25 mouse cellular contexts compared by ENCODE assay signal in the genomic region with DNA sequence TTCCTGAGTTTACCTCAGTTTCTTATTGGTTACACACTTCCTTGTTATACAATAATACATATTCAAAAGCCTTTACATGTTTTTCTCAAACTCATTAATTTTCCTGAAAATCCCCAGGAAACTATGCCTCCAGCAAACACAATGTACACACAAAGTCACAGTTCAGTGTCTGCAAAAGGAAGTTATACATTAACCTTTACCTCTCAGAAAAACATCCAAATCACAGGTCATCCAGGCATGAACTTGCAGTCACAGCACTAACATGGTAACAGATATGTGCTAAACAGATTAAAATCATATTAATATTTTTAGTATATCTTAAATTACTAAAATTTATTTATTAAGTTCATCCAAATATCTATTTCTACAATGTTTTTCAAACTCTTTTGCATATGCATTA.
DNase-seq lines count a peak whose midpoint lies in the region; ATAC-seq and TF ChIP-seq lines count a peak whose summit lies in the region.
"Had no signal": no experiment of that assay in that cellular context is flagged by ENCODE, and none has a peak within 500 bp of the region (broad histone marks: within the 10 kb centered on the region; RNA-seq: fewer than 3 reads in every experiment).

No protein-coding gene starts in this region.

- no peaks in the 10 kb centered on the region for H3K36me3 ChIP-seq in kidney, embryonic 14.5 days (ENCODE audit: control insufficient read depth, insufficient read depth, low read length)
- H3K36me3 ChIP-seq in kidney, embryonic 16.5 days (ENCODE audit: insufficient read depth, low read length): no peaks in the 10 kb centered on the region
- no peaks in the 10 kb centered on the region for H3K36me3 ChIP-seq in liver, postnatal 0 days (replicated peaks; ENCODE audit: insufficient read depth, low read length)
- H3K36me3 ChIP-seq in liver, embryonic 12.5 days: no peaks in the 10 kb centered on the region
- no peaks in the 10 kb centered on the region for H3K36me3 ChIP-seq in intestine, postnatal 0 days (ENCODE audit: control insufficient read depth, insufficient read depth)
- H3K36me3 ChIP-seq: embryonic facial prominence, embryonic 10.5 days; embryonic facial prominence, embryonic 12.5 days; G1E had no signal

- no peaks in the 10 kb centered on the region for H3K9me3 ChIP-seq in kidney, embryonic 14.5 days (ENCODE audit: control insufficient read depth, low read length)
- H3K9me3 ChIP-seq in kidney, embryonic 16.5 days (ENCODE audit: low read length): no peaks in the 10 kb centered on the region
- H3K9me3 ChIP-seq in liver, postnatal 0 days (ENCODE audit: low read length): no peaks in the 10 kb centered on the region
- H3K9me3 ChIP-seq in liver, embryonic 12.5 days (replicated peaks): 0 out of 2 replicates have a peak, but pooled peaks cover 5% of the 10 kb centered on the region
- no peaks in the 10 kb centered on the region for H3K9me3 ChIP-seq in intestine, postnatal 0 days (ENCODE audit: control insufficient read depth)
- H3K9me3 ChIP-seq: embryonic facial prominence, embryonic 10.5 days; embryonic facial prominence, embryonic 12.5 days; forebrain, embryonic 13.5 days; G1E had no signal

- H3K4me3 ChIP-seq in kidney, embryonic 14.5 days (ENCODE audit: low read length): no peak overlapping the region
- no peak overlapping the region for H3K4me3 ChIP-seq in kidney, embryonic 16.5 days (ENCODE audit: low read length)
- H3K4me3 ChIP-seq in liver, postnatal 0 days (ENCODE audit: low read depth, low read length): no peak overlapping the region
- H3K4me3 ChIP-seq in liver, embryonic 12.5 days: no peak overlapping the region
- no peak overlapping the region for H3K4me3 ChIP-seq in intestine, postnatal 0 days (ENCODE audit: low read depth, low read length)
- H3K4me3 ChIP-seq: embryonic facial prominence, embryonic 10.5 days; embryonic facial prominence, embryonic 12.5 days; forebrain, embryonic 13.5 days had no signal

- H3K4me1 ChIP-seq in kidney, embryonic 14.5 days (ENCODE audit: control insufficient read depth, insufficient read depth, low read length): no peaks in the 10 kb centered on the region
- H3K4me1 ChIP-seq in kidney, embryonic 16.5 days (ENCODE audit: insufficient read depth, low read length): no peaks in the 10 kb centered on the region
- H3K4me1 ChIP-seq in liver, postnatal 0 days (ENCODE audit: insufficient read depth): no peaks in the 10 kb centered on the region
- H3K4me1 ChIP-seq in liver, embryonic 12.5 days: no peaks in the 10 kb centered on the region
- no peaks in the 10 kb centered on the region for H3K4me1 ChIP-seq in intestine, postnatal 0 days (replicated peaks; ENCODE audit: control insufficient read depth, insufficient read depth, low read length)
- H3K4me1 ChIP-seq: embryonic facial prominence, embryonic 10.5 days; embryonic facial prominence, embryonic 12.5 days; forebrain, embryonic 13.5 days had no signal

- no peak overlapping the region for H3K4me2 ChIP-seq in kidney, embryonic 14.5 days (replicated peaks; ENCODE audit: low read depth, low read length)
- no peak overlapping the region for H3K4me2 ChIP-seq in kidney, embryonic 16.5 days (replicated peaks; ENCODE audit: low read depth, low read length)
- H3K4me2 ChIP-seq in liver, postnatal 0 days (ENCODE audit: low read depth, low read length): no peak overlapping the region
- no peak overlapping the region for H3K4me2 ChIP-seq in liver, embryonic 12.5 days
- no peak overlapping the region for H3K4me2 ChIP-seq in intestine, postnatal 0 days (replicated peaks; ENCODE audit: low read depth)
- H3K4me2 ChIP-seq: embryonic facial prominence, embryonic 12.5 days; forebrain, embryonic 13.5 days had no signal

- H3K9ac ChIP-seq in kidney, embryonic 14.5 days (ENCODE audit: low read depth, low read length): no peak overlapping the region
- H3K9ac ChIP-seq in kidney, embryonic 16.5 days (replicated peaks; ENCODE audit: low read length): no peak overlapping the region
- no peak overlapping the region for H3K9ac ChIP-seq in liver, postnatal 0 days (replicated peaks)
- no peak overlapping the region for H3K9ac ChIP-seq in liver, embryonic 12.5 days
- no peak overlapping the region for H3K9ac ChIP-seq in intestine, postnatal 0 days (ENCODE audit: low read depth, low read length)
- H3K9ac ChIP-seq: embryonic facial prominence, embryonic 12.5 days; forebrain, embryonic 13.5 days had no signal

- no peak for DNase-seq in kidney, adult 9 months
- no peak for DNase-seq in kidney, postnatal 14 days
- no peak for DNase-seq in liver, postnatal 0 days
- no peak for DNase-seq in left cerebral cortex, postnatal 36 days (ENCODE audit: low spot score in 2 of 2)
- DNase-seq: adrenal gland, adult 8-10 months; adrenal gland, postnatal 14 days; adrenal gland, postnatal 36 days; B cell, adult 2 months; cerebellum, adult 11-12 months; cerebellum, adult 2 months; cerebellum, adult 9-10 months; cerebellum, postnatal 10 days; cerebellum, postnatal 25 days had no signal

- no peak for TF ChIP-seq CTCF in liver, postnatal 0 days (IDR thresholded peaks at IDR 0.05; ENCODE audit: low read depth)
- TF ChIP-seq CTCF in intestine, postnatal 0 days (IDR thresholded peaks at IDR 0.05; ENCODE audit: low read depth): no peak

- H3K27ac ChIP-seq in kidney, embryonic 14.5 days (ENCODE audit: low read depth, low read length): no peak overlapping the region
- H3K27ac ChIP-seq in kidney, embryonic 16.5 days (ENCODE audit: low read length): no peak overlapping the region
- peak overlapping the region; percentile 75 for H3K27ac ChIP-seq in liver, postnatal 0 days (ENCODE audit: low read depth)
- H3K27ac ChIP-seq in liver, embryonic 12.5 days: no peak overlapping the region
- H3K27ac ChIP-seq in intestine, postnatal 0 days (ENCODE audit: low read depth, low read length): no peak overlapping the region
- H3K27ac ChIP-seq: embryonic facial prominence, embryonic 10.5 days; embryonic facial prominence, embryonic 12.5 days; forebrain, embryonic 13.5 days had no signal

- peak; percentile 66; the same call in 1 of the 2 replicates for ATAC-seq in kidney, embryonic 14.5 days (ENCODE audit: low FRiP score, low TSS enrichment)
- ATAC-seq in kidney, embryonic 16.5 days (ENCODE audit: low FRiP score, low TSS enrichment): peak; percentile 63; the same call in 1 of the 2 replicates
- peak; percentile 82 for ATAC-seq in liver, postnatal 0 days
- ATAC-seq in liver, embryonic 12.5 days: no peak
- 0 out of 2 replicates have a peak, but pooled peaks have one; percentile 38 for ATAC-seq in intestine, postnatal 0 days
- ATAC-seq: activated CD4-positive, CD25-positive, alpha-beta regulatory T cell, adult 4 months; CD4-positive, CD25-positive, alpha-beta regulatory T cell, adult 4 months; forebrain, embryonic 13.5 days; Patski had no signal

- intact Hi-C loops in left cerebral cortex, postnatal 36 days (cut with DNase I): no loop called here

- no peaks in the 10 kb centered on the region for H3K27me3 ChIP-seq in kidney, embryonic 14.5 days (ENCODE audit: control insufficient read depth, insufficient read depth, low read length)
- H3K27me3 ChIP-seq in kidney, embryonic 16.5 days (ENCODE audit: insufficient read depth, low read length): no peaks in the 10 kb centered on the region
- H3K27me3 ChIP-seq in liver, postnatal 0 days (ENCODE audit: insufficient read depth, low read length): no peaks in the 10 kb centered on the region
- no peaks in the 10 kb centered on the region for H3K27me3 ChIP-seq in liver, embryonic 12.5 days (replicated peaks)
- no peaks in the 10 kb centered on the region for H3K27me3 ChIP-seq in intestine, postnatal 0 days (replicated peaks; ENCODE audit: control insufficient read depth, insufficient read depth, low read length)
- H3K27me3 ChIP-seq: CH12.LX; embryonic facial prominence, embryonic 12.5 days; forebrain, embryonic 13.5 days; Patski had no signal

- no peak for TF ChIP-seq EP300 in liver, postnatal 0 days (IDR thresholded peaks at IDR 0.05; ENCODE audit: low read depth)
